Mouse (Mus musculus): ENCODE measurements around the gene Maml1. TPM values are rescaled to one million over a fixed set of nuclear protein-coding genes. Genes with fewer than 3 reads are reported as not detected.
A peak's percentile ranks its signal among the peaks of the same experiment; 100 is the strongest.

The Maml1 gene
- total RNA-seq, 2 experiments from 2014 or later, result 10.1 to 10.8 TPM

DNA sequence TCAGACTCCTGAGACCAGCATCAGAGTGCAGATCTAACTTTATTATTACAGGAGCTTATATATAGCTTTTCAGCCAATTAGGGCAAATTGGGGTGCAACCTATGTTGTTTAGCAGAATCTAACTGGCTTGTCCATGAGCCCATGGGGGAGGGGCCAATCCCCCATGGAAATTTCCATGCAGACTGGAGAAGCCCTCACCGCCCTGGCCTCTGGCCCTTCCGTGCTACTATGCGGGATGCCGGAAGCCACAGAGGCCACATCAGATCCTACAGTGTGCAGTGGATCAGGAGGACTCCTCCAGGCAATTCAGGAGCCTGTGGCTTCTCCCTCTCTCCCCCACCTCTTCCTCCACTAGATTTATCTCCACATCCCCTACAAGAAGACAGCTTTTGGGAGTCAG lies 74.3 kb downstream of the Maml1 start:
- DNase-seq (ENCODE audit: low spot score in 2 of 2), result no peak
- no peak overlapping the region for H3K4me3 ChIP-seq
- TF ChIP-seq CTCF (conservative IDR thresholded peaks at IDR 0.05), result no peak
- H3K27ac ChIP-seq, result no peak overlapping the region

DNA sequence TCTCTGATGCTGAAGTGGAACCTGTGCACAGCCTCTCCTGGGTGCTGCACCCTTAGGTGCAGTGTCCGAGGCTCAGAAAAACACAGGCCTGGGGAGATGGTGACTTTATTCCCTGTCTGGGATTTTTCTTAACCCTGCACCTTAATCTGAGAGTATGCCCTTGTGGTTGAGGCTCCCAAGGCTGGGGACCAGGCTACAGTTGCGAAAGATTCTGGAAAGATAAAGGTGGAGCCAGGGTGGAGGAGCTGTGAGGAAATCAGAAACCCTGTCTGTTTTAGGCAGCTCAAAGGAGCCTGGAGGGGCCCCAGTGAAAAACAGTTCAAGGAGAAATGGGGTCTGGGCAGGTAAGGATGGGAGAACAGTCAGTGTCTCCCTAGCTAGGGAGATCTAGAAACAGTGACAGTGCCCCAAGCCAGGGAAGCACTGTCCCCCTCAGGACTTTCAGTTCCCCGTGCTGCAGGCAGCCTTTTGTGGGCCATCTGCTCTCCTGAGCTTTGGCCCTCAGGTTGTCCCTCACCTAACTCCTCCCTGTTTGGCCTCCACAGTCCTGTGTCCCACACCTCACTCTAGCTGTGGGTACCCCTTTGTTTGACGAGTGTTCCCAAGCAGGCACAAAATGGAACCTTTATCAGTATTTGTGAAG lies 75.3 kb downstream of the Maml1 start:
- no peak overlapping the region for H3K4me3 ChIP-seq
- DNase-seq (ENCODE audit: low spot score in 2 of 2), result no peak
- no peak for TF ChIP-seq CTCF (conservative IDR thresholded peaks at IDR 0.05)
- H3K27ac ChIP-seq, result peak overlapping the region; percentile 51; the same call in 1 of the 2 replicates

DNA sequence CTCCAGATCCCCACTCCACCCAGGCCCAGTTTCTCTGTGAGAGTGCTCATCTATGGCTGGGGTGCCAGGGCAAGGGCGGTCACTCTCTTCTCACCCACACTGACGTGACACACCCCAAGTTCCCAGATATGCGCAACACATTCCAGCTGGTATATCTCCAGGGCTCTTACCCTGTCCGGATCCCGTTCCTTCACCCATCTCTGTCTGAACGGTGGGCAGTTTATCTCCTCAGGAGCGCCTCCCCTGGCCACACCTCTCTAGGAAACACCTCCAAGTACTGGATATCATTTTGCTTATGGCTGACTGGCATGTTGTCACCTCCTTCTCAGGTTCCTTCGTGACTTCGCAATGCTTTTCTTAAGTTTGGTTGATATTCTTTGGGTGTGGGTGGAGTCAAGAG lies 76.5 kb downstream of the Maml1 start:
- no peak for DNase-seq (ENCODE audit: low spot score in 2 of 2)
- TF ChIP-seq CTCF (conservative IDR thresholded peaks at IDR 0.05), result no peak
- Histone ChIP-seq H3K27ac (peak overlapping the region; percentile 21), H3K4me3 (peak overlapping the region; percentile 1; the same call in 1 of the 2 replicates)

DNA sequence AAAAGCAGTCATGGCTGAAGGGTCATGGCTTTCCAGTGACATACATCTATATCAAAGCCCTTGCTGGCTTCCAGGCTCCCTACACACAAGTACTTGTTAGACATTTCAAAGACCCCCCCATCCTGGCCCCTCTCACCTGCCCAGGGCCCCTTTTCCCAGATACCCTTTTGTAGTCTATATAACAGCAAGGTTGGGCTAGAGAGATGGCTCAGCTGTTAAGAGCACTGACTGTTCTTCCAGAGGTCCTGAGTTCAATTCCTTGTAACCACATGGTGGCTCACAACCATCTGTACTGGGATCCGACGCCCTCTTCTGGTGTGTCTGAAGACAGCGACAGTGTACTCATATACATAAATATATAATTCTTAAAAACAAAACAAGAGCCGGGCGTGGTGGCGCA lies 77.5 kb downstream of the Maml1 start:
- no peak for DNase-seq (ENCODE audit: low spot score in 2 of 2)
- Histone ChIP-seq H3K4me3 (no peak overlapping the region), H3K27ac (no peak overlapping the region)
- TF ChIP-seq CTCF (conservative IDR thresholded peaks at IDR 0.05), result peak; percentile 33; the same call in 1 of the 2 replicates

DNA sequence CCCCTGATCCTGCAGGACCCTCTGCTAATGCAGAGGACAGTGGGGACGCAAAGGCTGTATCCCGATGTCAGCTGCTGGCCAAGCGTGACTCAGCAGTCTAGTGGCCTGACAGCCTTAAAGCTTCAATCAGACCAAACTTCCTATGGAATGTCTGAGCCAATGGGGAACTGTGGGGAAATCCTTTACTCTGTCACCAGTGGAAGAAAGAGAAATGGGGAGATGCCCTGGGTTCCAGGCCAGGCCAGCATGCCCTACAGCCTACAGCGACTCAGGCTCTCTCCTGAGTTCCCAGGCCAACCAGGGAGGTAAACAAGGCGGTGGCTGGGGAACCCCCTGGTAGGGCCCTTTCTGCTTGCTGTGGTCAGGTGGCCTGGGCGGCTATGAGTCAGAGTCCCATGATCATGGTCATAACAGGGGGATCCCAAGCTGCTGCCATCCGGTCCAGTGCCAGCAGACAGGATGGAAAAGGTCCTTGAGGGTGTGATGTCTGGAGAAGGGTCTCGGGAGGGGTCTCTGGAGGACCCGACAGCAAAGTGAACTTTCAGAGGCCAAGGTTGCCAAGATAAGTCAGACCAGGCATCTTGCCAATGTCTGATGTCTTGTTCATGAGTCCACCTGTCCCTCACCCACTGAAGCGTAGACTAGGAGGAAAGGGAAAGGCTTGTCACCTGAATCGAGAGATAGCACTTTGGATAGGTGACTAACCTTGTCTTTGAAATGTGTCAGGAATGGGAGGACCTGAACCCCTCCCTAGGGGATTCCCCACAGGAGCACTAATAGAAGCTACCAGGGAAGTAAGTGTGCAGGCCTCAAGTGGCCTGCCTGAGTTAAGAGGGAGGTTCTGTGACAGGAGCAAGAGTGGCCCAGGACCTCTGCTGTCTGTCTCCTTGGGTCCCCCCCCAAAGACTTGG lies 79.0 kb downstream of the Maml1 start:
- TF ChIP-seq CTCF (conservative IDR thresholded peaks at IDR 0.05), result no peak
- peak overlapping the region; percentile 37 for H3K4me3 ChIP-seq
- H3K27ac ChIP-seq, result peak overlapping the region; percentile 87
- peak in 1 of 2 experiments; percentile 67 for DNase-seq (ENCODE audit: low spot score in 2 of 2)

DNA sequence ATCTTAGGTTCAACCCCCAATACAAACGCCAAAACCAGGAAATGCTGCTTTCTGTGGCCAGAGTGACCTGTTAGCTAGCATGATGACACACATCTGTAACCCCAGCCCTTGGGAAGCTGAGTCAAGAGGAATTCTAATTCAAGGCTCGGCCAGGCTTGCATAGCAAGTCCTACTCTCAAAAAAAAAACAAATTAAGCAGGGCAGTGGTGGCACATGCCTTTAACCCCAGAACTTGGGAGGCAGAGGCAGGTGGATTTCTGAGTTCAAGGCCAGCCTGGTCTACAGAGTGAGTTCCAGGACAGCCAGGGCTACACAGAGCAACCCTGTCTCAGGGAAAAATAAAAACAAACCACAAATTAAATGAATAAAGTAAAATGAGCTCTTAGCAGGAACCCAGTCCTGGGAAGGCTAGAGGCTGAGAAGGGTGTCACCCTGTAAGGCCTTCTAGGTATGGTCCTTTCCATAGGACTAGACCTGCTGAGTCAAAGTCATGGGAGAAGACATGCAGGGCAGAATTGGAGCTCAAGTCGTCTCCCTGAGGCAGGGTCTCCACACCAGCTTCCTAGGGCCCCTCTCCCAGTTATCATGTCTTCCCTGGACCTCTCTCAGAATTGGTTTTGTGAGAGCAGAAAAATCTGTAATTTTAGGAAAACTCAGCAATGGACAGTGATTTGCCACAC lies 79.9 kb downstream of the Maml1 start:
- no peak for TF ChIP-seq CTCF (conservative IDR thresholded peaks at IDR 0.05)
- peak overlapping the region; percentile 24 for H3K4me3 ChIP-seq
- DNase-seq (ENCODE audit: low spot score in 2 of 2), result no peak
- peak overlapping the region; percentile 87 for H3K27ac ChIP-seq

DNA sequence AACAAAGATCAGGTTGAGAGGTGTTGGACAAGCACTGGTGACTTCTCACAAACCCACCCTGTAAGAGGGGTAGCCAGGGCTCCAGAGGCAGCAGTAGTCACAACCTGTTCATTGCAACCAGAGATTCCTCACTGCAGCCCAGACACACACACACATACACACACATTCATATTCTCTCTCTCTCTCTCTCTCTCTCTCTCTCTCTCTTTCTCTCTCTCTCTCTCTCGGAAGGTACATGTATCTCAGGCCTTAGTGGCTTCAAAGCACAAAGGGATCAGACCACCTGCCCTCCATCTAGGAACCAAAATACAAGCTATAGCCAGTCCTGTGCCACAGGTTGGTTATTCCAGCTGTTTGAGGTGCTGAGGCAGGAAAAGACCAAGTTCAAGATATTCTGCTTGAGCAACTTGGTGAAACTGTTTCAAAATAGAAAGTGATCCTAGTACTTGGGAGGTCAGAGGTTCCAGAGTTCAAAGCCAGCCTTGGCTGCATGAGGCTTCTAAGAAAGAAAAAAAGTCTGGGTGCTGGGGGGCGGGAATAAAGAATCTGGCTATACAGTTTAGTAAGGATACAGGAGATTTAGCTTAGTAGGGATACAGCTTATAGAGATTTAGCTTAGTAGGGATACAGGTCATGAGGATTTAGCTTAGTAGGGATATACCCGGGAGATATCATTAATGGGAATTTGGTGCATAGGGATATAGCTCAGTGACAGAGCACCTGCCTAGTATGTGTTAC lies 80.6 kb downstream of the Maml1 start:
- TF ChIP-seq CTCF (conservative IDR thresholded peaks at IDR 0.05), result no peak
- peak overlapping the region; percentile 100 for H3K27ac ChIP-seq
- no peak for DNase-seq (ENCODE audit: low spot score in 2 of 2)
- peak overlapping the region; percentile 100 for H3K4me3 ChIP-seq

DNA sequence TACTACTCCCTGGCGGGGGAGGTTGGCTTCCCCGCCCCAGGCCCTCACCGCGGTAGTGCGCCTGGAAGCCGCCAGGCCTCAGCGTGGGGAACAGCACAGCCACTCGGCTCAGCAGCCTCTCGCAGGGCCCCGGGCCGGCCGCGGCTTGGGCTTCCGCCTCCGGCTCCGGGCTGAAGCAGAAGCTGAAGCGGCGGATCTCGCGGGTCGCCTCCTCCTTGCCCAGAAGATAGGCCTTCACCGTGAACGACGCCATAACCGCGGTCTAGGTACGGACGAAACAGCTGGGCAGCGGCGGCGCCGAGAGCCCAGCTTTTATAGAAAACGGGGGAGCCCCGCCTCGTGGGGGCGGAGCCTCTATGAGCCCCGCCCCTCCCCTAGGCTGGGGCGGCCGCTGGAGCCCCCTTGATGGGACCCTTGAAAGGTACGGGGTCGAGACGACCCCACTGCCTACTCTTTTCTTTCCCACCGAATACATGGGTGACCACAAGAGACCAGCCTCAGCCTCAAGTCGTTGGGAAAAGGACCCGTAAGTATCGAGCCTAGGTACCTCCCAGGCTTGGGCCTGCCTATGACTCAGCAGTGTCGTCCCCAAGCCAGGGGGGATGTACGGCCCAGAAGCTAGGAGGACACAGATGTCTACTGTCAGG lies 81.5 kb downstream of the Maml1 start, which contains the start of the genes Sqstm1 and Mgat4b:
Gene Sqstm1, minus strand, starts transcription at position 323 of the 647 bp plus-strand sequence.
Gene Mgat4b, plus strand, starts transcription at position 386 of the 647 bp plus-strand sequence.
- TF ChIP-seq CTCF (conservative IDR thresholded peaks at IDR 0.05), result peak; percentile 36; the same call in 1 of the 2 replicates
- peak; percentile 67 to 83 for DNase-seq (ENCODE audit: low spot score in 2 of 2)
- H3K27ac ChIP-seq, result peak within 1 kb of the TSS; percentile 100
- H3K4me3 ChIP-seq, result peak within 1 kb of the TSS; percentile 100

DNA sequence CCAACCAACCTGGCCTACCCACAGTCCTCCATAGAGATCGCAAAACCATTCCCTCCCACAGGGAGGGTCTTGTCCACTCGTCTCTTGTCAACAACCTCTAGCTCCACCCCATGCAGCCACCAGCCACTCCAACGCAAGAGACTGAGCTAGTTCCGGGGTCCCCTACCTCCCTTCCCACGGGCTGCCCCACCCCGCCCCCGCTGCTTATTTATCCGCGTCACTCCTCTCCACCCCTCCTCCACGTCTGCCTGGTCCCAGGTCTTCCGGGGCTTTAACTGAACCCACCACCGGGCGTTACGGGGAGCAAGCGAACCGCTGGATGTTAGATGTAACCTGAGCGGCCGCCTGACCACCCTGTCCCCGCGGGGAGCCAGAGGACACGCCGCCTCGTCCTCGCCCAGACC lies 82.0 kb downstream of the Maml1 start:
- DNase-seq (ENCODE audit: low spot score in 2 of 2), result peak; percentile 84 to 91
- no peak for TF ChIP-seq CTCF (conservative IDR thresholded peaks at IDR 0.05)
- Histone ChIP-seq H3K4me3 (peak overlapping the region; percentile 100), H3K27ac (peak overlapping the region; percentile 100)

DNA sequence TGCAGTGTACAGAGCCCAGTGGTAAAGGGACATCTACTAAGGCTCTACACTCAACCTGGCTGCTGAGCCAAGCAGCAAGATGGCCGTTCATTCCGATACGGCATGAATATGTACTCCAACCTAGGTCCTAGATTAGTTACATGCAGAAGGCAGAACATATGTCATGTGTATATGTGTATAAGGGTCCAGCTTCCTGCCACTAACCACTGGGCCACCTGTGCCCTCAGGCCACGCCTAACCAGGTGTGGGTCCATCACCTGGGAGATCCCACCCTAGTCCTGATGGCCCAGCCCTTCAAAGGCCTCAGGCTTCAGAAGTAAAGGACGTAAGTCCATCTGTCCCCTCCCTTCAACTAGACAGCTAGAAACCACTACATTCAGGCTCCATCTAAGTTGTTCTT lies 84.1 kb downstream of the Maml1 start:
- no peak for TF ChIP-seq CTCF (conservative IDR thresholded peaks at IDR 0.05)
- Histone ChIP-seq H3K27ac (no peak overlapping the region), H3K4me3 (peak overlapping the region; percentile 32; the same call in 1 of the 2 replicates)
- DNase-seq (ENCODE audit: low spot score in 2 of 2), result no peak

DNA sequence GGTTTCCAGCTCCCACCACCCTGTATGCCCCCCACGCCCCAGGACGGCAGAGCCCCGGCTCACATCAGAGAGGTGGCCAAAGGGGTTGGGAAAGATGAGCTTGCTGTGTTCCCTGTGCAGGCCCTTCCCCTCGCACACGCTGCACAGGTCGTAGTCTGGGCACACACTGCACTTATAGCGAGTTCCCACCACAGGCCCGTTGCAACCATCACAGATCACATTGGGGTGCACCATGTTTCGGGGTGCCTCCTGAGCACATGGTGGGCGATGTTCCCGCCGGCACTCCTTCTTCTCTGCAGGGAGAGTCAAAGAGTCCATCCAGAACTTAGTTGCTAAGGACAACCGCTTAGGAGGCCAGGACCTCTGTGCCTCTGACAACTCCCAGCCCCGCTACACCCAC lies 84.8 kb downstream of the Maml1 start:
- no peak for DNase-seq (ENCODE audit: low spot score in 2 of 2)
- no peak for TF ChIP-seq CTCF (conservative IDR thresholded peaks at IDR 0.05)
- H3K4me3 ChIP-seq, result no peak overlapping the region
- no peak overlapping the region for H3K27ac ChIP-seq

DNA sequence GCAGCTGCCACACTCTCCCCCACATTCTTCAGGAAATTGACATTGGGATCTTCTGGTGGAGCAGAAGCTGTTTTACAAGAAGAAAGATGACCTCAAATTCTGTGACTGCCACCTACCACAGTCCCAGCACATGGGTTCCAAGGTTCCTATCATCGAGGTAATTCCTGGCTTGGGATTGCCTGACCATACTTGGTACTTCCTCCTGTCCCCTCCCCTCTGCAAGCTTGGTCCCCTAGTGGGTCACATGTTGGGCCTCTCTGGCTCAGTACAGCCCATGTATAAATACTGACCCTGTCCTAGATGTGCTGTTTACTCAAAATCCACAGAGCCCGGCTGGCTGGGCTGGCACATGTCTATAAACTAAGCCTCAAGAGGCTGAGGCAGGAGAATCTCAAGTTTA lies 86.1 kb downstream of the Maml1 start:
- Histone ChIP-seq H3K4me3 (no peak overlapping the region), H3K27ac (peak overlapping the region; percentile 6; the same call in 1 of the 2 replicates)
- no peak for TF ChIP-seq CTCF (conservative IDR thresholded peaks at IDR 0.05)
- DNase-seq (ENCODE audit: low spot score in 2 of 2), result no peak

Small RNA genes lying within 50 kb of the gene (microRNA-seq; reads per million reads assigned to microRNA genes)
- 0.32 to 0.92 reads per million in 2 experiments for gene Mir6919

Other genes with a start within 250 kb of the Maml1 start
- 100 to 1,000 TPM; 104 to 107 TPM for gene Tbc1d9b, start 160.9 kb downstream of the Maml1 start, total RNA-seq (2021)
- 10 to 100 TPM; 12.7 to 15.8 TPM for gene Mrnip, start 117.9 kb downstream of the Maml1 start, total RNA-seq (2021)
- gene Sqstm1, start 81.5 kb downstream of the Maml1 start, total RNA-seq (2021), result 100 to 1,000 TPM; 444 to 465 TPM
- gene Mgat4b, start 81.4 kb downstream of the Maml1 start, total RNA-seq (2021), result 10 to 100 TPM; 91.2 to 93.0 TPM
- 1 to 10 TPM; 6.8 to 9.3 TPM for gene Ltc4s, start 53.7 kb downstream of the Maml1 start, total RNA-seq (2021)
- gene Canx, start 33.4 kb upstream of the Maml1 start, total RNA-seq (2021), result 100 to 1,000 TPM; 365 to 415 TPM
- gene Cby3, start 62.2 kb upstream of the Maml1 start, total RNA-seq (2021), result 1 to 10 TPM in 1 of 2 experiments, not detected in 1; 1.7 TPM
- 100 to 1,000 TPM; 272 to 300 TPM for gene Hnrnph1, start 84.7 kb upstream of the Maml1 start, total RNA-seq (2021)
- 10 to 100 TPM; 29.2 to 29.6 TPM for gene Rufy1, start 138.8 kb upstream of the Maml1 start, total RNA-seq (2021)

All from layer of hippocampus, adult 2 months (tissue).